Mouse (Mus musculus): Measurements from ENCODE around the gene Sulf2. TPM values are rescaled to one million over a fixed set of nuclear protein-coding genes. Genes with fewer than 3 reads are reported as not detected.

Gene Sulf2
- 294 and 361 TPM in 2 replicates for polyA plus RNA-seq (2012; rRNA removed)
- polyA plus RNA-seq (2014; fragmentation: Nextera tagmentation; extraction: Ambion mirVana): 200 and 235 TPM in 2 replicates

DNA sequence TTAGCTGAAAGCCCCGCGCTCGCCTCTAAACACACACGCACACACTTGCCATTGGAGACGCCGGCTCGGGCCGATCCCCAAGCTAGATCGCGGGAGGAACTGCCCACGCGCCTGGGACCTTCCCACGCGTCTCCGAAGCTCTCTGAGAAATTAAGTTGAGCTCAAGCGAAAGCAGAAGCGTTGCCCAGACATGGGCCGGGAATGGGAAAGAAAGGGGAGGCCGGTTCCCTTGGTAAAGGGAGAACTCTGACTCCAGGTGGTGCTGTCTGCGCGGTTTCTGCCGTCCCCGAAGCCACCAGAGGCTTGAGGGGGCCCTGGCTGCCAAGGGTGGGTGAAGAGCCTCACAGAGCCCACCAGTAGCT is at the start of gene Sulf2:
Gene Sulf2, minus strand, starts transcription at position 210 of the 362 bp plus-strand sequence.
- peak; percentile 91 for DNase-seq (ENCODE audit: low spot score)
- H3K36me3 ChIP-seq (ENCODE audit: control insufficient read depth, insufficient read depth, low read length): no peaks in the 10 kb centered on the region

DNA sequence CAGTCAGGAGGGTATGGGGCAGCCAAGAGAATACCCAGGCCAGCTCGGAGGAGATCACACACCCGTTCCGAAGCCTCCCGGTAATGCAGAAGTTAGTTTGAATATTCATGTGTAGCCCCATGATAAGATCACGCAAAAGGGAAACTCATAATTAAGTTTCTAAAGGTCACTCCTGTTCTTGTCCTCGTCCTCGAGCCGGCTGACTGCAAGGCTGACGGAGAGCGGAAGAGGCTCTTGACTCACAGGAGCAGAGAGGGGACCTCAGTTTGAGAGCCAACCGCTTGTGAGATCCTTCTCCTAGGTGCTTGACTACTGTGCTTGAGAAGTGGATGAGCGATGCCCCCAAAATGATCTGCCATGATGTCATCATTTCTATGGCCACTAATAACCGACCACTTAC is 48.7 kb upstream of the Sulf2 start:
- Histone ChIP-seq H3K4me2 (replicated peaks; ENCODE audit: low read depth, low read length, severe bottlenecking) (no peak overlapping the region), H3K36me3 (ENCODE audit: control insufficient read depth, insufficient read depth, low read length) (no peaks in the 10 kb centered on the region), H3K27me3 (ENCODE audit: control insufficient read depth, insufficient read depth, low read length) (no peaks in the 10 kb centered on the region), H3K9ac (ENCODE audit: low read depth, low read length, severe bottlenecking) (no peak overlapping the region), H3K4me1 (ENCODE audit: control insufficient read depth, insufficient read depth, low read length) (peaks cover 17% of the 10 kb centered on the region), H3K9me3 (ENCODE audit: control insufficient read depth, low read length) (no peaks in the 10 kb centered on the region), H3K4me3 (replicated peaks; ENCODE audit: low read length) (no peak overlapping the region), H3K27ac (replicated peaks; ENCODE audit: low read depth, low read length) (no peak overlapping the region)
- DNase-seq (ENCODE audit: low spot score) (no peak), ATAC-seq (ENCODE audit: low FRiP score, low read depth) (no peak)
- WGBS: 89% methylated on average over 13 of the region's 13 CpGs
- no peak for TF ChIP-seq POLR2A (IDR thresholded peaks at IDR 0.05; ENCODE audit: borderline replicate concordance, extremely low read depth, insufficient read depth, insufficient read length)

More for the DNA sequence above, at the start of gene Sulf2:
- under 1% methylated on average over 23 of the region's 23 CpGs for WGBS
- peak within 1 kb of the TSS; percentile 84 for H3K4me3 ChIP-seq (replicated peaks; ENCODE audit: low read length)
- H3K27ac ChIP-seq (replicated peaks; ENCODE audit: low read depth, low read length): peak within 1 kb of the TSS; percentile 98
- peaks cover 64% of the 10 kb centered on the region for H3K4me1 ChIP-seq (ENCODE audit: control insufficient read depth, insufficient read depth, low read length)
- H3K4me2 ChIP-seq (replicated peaks; ENCODE audit: low read depth, low read length, severe bottlenecking): peak within 1 kb of the TSS; percentile 87
- no peaks in the 10 kb centered on the region for H3K9me3 ChIP-seq (ENCODE audit: control insufficient read depth, low read length)
- ATAC-seq (ENCODE audit: low FRiP score, low read depth): peak; percentile 76
- peak within 1 kb of the TSS; percentile 95 for H3K9ac ChIP-seq (ENCODE audit: low read depth, low read length, severe bottlenecking)
- no peaks in the 10 kb centered on the region for H3K27me3 ChIP-seq (ENCODE audit: control insufficient read depth, insufficient read depth, low read length)
- TF ChIP-seq POLR2A (IDR thresholded peaks at IDR 0.05; ENCODE audit: borderline replicate concordance, extremely low read depth, insufficient read depth, insufficient read length): 0 out of 2 replicates have a peak, but pooled peaks have one; percentile 23

DNA sequence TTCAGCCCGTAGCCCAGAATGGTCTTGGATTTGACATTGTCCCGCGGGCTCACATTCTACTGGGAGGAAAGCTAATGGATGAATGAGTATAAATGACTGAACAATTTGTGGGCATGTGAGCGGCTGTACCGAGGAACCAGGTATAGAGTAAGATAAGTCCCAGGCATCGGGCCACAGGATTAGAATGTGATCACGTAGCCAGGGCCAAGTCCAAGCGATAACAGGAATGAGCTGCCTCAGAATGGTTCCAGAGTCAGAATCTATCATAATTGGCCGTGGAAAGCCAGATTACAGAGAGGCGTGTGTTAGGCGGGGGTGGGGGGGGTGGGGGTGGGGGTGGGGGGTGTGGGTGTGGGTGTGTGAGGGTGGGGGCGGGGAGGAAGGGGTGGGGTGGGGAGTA is 48.2 kb upstream of the Sulf2 start:
- DNase-seq (ENCODE audit: low spot score) (no peak), ATAC-seq (ENCODE audit: low FRiP score, low read depth) (no peak)
- Histone ChIP-seq H3K27me3 (ENCODE audit: control insufficient read depth, insufficient read depth, low read length) (no peaks in the 10 kb centered on the region), H3K9me3 (ENCODE audit: control insufficient read depth, low read length) (no peaks in the 10 kb centered on the region), H3K27ac (replicated peaks; ENCODE audit: low read depth, low read length) (no peak overlapping the region), H3K36me3 (ENCODE audit: control insufficient read depth, insufficient read depth, low read length) (no peaks in the 10 kb centered on the region), H3K9ac (ENCODE audit: low read depth, low read length, severe bottlenecking) (no peak overlapping the region), H3K4me3 (replicated peaks; ENCODE audit: low read length) (no peak overlapping the region), H3K4me1 (ENCODE audit: control insufficient read depth, insufficient read depth, low read length) (peaks cover 17% of the 10 kb centered on the region), H3K4me2 (replicated peaks; ENCODE audit: low read depth, low read length, severe bottlenecking) (no peak overlapping the region)
- WGBS: 78% methylated on average over 11 of the region's 12 CpGs
- no peak for TF ChIP-seq POLR2A (IDR thresholded peaks at IDR 0.05; ENCODE audit: borderline replicate concordance, extremely low read depth, insufficient read depth, insufficient read length)

DNA sequence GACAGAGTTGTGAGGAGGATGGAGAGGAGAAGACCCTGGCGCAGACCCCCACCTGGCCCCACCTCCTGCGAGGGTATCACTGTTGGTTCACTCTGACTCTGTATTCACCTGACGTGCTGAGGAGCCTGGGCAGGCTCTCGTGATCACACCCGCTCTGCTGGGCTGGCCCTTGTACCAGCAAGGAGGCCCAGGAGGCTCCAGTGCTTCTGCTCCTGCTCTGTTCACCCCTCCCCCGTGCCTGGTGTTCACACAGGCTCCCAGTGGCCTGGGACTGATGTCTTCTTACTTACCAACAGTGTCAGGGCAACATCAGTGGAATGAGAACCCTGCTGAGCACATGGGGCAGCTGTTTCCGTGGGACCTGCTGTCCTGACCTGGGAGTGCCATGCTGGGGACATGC is 42.5 kb upstream of the Sulf2 start:
- TF ChIP-seq POLR2A (IDR thresholded peaks at IDR 0.05; ENCODE audit: borderline replicate concordance, extremely low read depth, insufficient read depth, insufficient read length): no peak

DNA sequence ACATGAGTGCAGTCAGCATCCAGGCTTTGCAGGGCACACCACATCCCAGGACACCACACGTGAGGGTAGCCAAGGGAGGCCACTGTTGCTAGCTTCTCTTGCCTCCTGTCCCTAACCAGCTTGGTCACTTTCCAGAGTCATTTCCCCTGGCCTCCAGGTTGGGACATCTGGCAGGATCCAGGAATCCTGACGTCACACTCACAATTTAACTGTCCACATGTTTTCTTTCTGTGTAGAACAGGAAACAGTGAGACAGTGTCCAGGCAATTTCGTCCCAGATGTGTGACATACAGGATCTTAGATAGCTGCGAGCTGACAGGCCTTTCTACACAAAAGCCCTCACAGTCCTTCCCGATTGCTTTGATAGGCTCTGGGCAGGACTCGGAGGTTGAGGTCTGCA is 41.6 kb upstream of the Sulf2 start:
- DNase-seq (ENCODE audit: low spot score): peak; percentile 55
- no peak for TF ChIP-seq POLR2A (IDR thresholded peaks at IDR 0.05; ENCODE audit: borderline replicate concordance, extremely low read depth, insufficient read depth, insufficient read length)
- no peak overlapping the region for H3K4me2 ChIP-seq (replicated peaks; ENCODE audit: low read depth, low read length, severe bottlenecking)
- ATAC-seq (ENCODE audit: low FRiP score, low read depth): no peak; the same call in 1 of the 2 replicates
- no peaks in the 10 kb centered on the region for H3K9me3 ChIP-seq (ENCODE audit: control insufficient read depth, low read length)
- H3K9ac ChIP-seq (ENCODE audit: low read depth, low read length, severe bottlenecking): peak overlapping the region; percentile 7; the same call in 1 of the 2 replicates
- H3K36me3 ChIP-seq (ENCODE audit: control insufficient read depth, insufficient read depth, low read length): no peaks in the 10 kb centered on the region
- no peak overlapping the region for H3K4me3 ChIP-seq (replicated peaks; ENCODE audit: low read length)
- H3K27me3 ChIP-seq (ENCODE audit: control insufficient read depth, insufficient read depth, low read length): no peaks in the 10 kb centered on the region
- peaks cover 19% of the 10 kb centered on the region for H3K4me1 ChIP-seq (ENCODE audit: control insufficient read depth, insufficient read depth, low read length)
- H3K27ac ChIP-seq (replicated peaks; ENCODE audit: low read depth, low read length): no peak overlapping the region
- WGBS: 35% methylated on average over 6 of the region's 6 CpGs

More for the DNA sequence above, 42.5 kb upstream of the Sulf2 start:
- H3K36me3 ChIP-seq (ENCODE audit: control insufficient read depth, insufficient read depth, low read length): no peaks in the 10 kb centered on the region
- H3K27ac ChIP-seq (replicated peaks; ENCODE audit: low read depth, low read length): no peak overlapping the region
- no peak for DNase-seq (ENCODE audit: low spot score)
- WGBS: 39% methylated on average over 7 of the region's 7 CpGs
- peaks cover 19% of the 10 kb centered on the region for H3K4me1 ChIP-seq (ENCODE audit: control insufficient read depth, insufficient read depth, low read length)
- no peaks in the 10 kb centered on the region for H3K9me3 ChIP-seq (ENCODE audit: control insufficient read depth, low read length)
- ATAC-seq (ENCODE audit: low FRiP score, low read depth): no peak
- no peak overlapping the region for H3K4me2 ChIP-seq (replicated peaks; ENCODE audit: low read depth, low read length, severe bottlenecking)
- H3K9ac ChIP-seq (ENCODE audit: low read depth, low read length, severe bottlenecking): 0 out of 2 replicates have a peak overlapping the region, but pooled peaks have one; percentile 25
- H3K27me3 ChIP-seq (ENCODE audit: control insufficient read depth, insufficient read depth, low read length): no peaks in the 10 kb centered on the region
- no peak overlapping the region for H3K4me3 ChIP-seq (replicated peaks; ENCODE audit: low read length)

Measured in limb, embryonic 14.5 days (tissue).